Mouse (Mus musculus) left cerebral cortex, postnatal 36 days (tissue): Measurements from ENCODE around the gene Krtap3-2. TPM values are rescaled to one million over a fixed set of nuclear protein-coding genes. Genes with fewer than 3 reads are reported as not detected.
A peak's percentile ranks its signal among the peaks of the same experiment; 100 is the strongest.
"Not testable (repeated sequence)": the region's sequence is repeated elsewhere in the genome, so short reads cannot be mapped to it uniquely, and the experiment has no call there.

Source experiments
- DNase-seq, 2 experiments: peaks; one replicate each; pipeline ENCODE4 v3.0.0; 2021 to 2022; ENCODE audit warnings: low spot score in 2 of 2, mixed read lengths in 1 of 2
- intact Hi-C: fragments of 180-260 bp; cut with DNase I; formaldehyde crosslinking; loops from one replicate; pipeline ENCODE4 v1.15.1; 2025
- total RNA-seq, 2 experiments: library from RNA; stranded (reverse); gene quantifications; 2 replicates each; pipeline ENCODE4 v1.2.3; 2021

The Krtap3-2 gene
- not detected for total RNA-seq

GRCm38 (mm10) chr11:99556753-99557152 lies at the start of gene Krtap3-2:
Krtap3-2 (minus strand) TSS chr11:99556853.
- no peak for DNase-seq
- intact Hi-C loops, result no loop called here

GRCm38 (mm10) chr11:99603208-99603607 lies 46.6 kb upstream of the Krtap3-2 start, which contains the start of gene Gm11938:
Gm11938 (minus strand) TSS chr11:99603308.
- intact Hi-C loops, DNase-seq: not testable (repeated sequence)

- intact Hi-C loops, DNase-seq: not testable (repeated sequence)
Measured at GRCm38 (mm10) chr11:99597742-99598141, 41.1 kb upstream of the Krtap3-2 start, which contains the start of gene Krtap9-3. Krtap9-3 (minus strand) TSS chr11:99598105.

DNA sequence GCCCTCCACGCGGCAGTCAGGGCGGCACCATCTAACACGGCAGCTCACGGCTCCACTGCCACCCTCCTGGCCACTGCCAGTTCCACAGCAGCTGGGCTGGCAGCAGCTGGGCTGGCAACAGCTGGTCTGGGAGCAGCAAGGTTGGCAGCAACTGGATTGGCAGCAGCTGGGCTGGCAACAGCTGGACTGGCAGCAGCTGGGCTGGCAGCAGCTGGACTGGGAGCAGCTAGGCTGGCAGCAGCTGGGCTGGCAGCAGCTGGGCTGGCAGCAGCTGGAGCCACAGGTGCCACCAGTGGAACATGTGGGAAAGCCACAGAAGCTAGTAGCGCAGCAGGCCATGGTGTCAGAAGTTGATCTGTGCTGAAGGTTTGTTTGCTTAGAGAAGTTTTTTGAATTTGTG lies 34.3 kb upstream of the Krtap3-2 start, which contains the start of gene Krtap1-3:
Gene Krtap1-3 (minus strand): TSS at position 359 of the 400 bp plus-strand sequence.
- intact Hi-C loops, result no loop called here
- DNase-seq, result no peak

DNA sequence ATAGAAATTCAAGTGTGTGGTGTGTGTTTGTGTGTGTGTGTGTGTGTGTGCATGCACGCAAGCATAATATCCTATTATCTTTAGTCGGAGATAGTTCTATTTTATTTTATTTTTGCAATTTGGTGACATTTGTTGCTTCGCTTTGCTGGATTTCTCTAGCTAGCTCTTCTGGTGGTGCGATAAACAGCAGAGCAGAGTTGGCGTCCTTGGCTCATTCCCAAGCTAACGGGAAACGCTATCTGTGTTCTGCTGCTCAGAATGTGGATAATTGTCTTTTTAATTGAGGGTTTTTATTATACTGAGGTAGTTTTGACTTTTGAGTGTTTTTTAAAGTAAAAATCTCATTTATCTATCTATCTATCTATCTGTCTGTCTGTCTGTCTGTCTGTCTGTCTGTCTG lies 28.4 kb upstream of the Krtap3-2 start:
- intact Hi-C loops, result no loop called here
- no peak for DNase-seq

DNA sequence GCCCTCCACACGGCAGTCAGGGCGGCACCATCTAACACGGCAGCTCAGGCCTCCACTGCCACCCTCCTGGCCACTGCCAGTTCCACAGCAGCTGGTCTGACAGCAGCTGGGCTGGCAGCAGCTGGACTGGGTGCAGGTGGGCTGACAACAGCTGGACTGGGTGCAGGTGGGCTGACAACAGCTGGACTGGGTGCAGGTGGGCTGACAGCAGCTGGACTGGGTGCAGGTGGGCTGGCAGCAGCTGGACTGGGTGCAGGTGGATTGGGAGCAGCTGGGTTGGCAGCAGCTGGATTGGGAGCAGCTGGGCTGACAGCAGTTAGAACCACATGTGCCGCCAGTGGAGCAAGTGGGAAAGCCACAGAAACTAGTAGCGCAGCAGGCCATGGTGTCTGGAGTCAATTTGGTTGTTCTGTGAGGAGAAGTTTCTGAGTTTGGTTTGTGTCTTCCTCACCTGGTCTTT lies 26.6 kb upstream of the Krtap3-2 start, which contains the start of gene Krtap1-4:
Gene Krtap1-4 (minus strand): TSS at position 410 of the 460 bp plus-strand sequence.
- intact Hi-C loops, result no loop called here
- DNase-seq, result no peak

- no peak for DNase-seq
- intact Hi-C loops, result no loop called here
Measured at GRCm38 (mm10) chr11:99581564-99581963, 24.9 kb upstream of the Krtap3-2 start.

- intact Hi-C loops, result no loop called here
- DNase-seq, result no peak
Measured at GRCm38 (mm10) chr11:99581051-99581450, 24.4 kb upstream of the Krtap3-2 start.

DNA sequence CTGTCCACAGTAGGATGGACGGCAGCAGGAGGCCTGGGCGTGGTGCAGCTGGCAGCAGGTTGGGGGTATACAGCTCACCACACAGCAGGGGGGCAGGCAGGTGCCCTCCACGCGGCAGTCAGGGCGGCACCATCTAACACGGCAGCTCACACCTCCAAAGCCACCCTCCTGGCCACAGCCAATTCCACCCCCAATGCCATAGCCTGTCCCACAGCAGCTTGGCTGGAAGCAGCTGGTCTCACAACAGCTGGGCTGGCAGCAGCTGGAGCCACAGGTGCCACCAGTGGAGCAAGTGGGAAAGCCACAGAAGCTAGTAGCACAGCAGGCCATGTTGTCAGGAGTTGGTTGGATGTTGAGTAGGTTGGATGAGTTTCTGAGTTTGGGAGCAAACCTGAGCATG lies 24.0 kb upstream of the Krtap3-2 start, which contains the start of gene Krtap1-5:
Gene Krtap1-5 (minus strand): TSS at position 381 of the 400 bp plus-strand sequence.
- intact Hi-C loops, result no loop called here
- no peak for DNase-seq

- intact Hi-C loops, result loop anchor here (2.0 to 10.0 kb wide), 3 partner anchors 109 to 721 kb away; partner anchors contain the start of gene Krt10
- peak; percentile 53 to 55 for DNase-seq
Measured at GRCm38 (mm10) chr11:99574106-99574505, 17.5 kb upstream of the Krtap3-2 start.

GRCm38 (mm10) chr11:99573164-99573563 lies 16.5 kb upstream of the Krtap3-2 start:
- no peak for DNase-seq
- intact Hi-C loops, result loop anchor here (10.0 kb wide), 2 partner anchors 188 to 722 kb away; partner anchors contain the start of gene Krt10

DNA sequence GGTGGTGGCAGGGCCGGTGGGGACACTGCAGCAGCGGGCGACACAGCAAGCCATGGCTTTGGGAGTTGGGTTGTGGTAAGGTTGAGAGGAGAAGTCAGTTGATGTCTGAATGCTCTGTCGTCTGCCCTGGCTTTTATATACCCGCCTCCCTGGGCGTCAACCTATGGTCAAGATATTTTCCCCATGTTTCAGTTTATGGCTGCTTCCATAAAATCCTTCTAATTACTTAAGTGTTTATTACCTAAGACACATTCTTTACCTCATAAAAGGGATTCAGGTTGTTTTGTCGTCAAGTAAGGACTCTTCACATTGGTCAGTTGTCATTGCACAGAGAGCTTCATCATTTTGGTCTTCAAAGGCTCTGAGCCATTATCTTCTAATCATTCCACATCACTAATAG lies 9.9 kb upstream of the Krtap3-2 start, which contains the start of gene Krtap3-1:
Gene Krtap3-1 (minus strand): TSS at position 101 of the 400 bp plus-strand sequence.
- intact Hi-C loops, result no loop called here
- DNase-seq, result no peak

GRCm38 (mm10) chr11:99562580-99562979 lies 5.9 kb upstream of the Krtap3-2 start:
- no peak for DNase-seq
- intact Hi-C loops, result no loop called here

GRCm38 (mm10) chr11:99559366-99559765 lies 2.7 kb upstream of the Krtap3-2 start, which contains the start of gene Gm11939:
Gm11939 (minus strand) TSS chr11:99559466.
- intact Hi-C loops, result no loop called here
- DNase-seq, result no peak

DNA sequence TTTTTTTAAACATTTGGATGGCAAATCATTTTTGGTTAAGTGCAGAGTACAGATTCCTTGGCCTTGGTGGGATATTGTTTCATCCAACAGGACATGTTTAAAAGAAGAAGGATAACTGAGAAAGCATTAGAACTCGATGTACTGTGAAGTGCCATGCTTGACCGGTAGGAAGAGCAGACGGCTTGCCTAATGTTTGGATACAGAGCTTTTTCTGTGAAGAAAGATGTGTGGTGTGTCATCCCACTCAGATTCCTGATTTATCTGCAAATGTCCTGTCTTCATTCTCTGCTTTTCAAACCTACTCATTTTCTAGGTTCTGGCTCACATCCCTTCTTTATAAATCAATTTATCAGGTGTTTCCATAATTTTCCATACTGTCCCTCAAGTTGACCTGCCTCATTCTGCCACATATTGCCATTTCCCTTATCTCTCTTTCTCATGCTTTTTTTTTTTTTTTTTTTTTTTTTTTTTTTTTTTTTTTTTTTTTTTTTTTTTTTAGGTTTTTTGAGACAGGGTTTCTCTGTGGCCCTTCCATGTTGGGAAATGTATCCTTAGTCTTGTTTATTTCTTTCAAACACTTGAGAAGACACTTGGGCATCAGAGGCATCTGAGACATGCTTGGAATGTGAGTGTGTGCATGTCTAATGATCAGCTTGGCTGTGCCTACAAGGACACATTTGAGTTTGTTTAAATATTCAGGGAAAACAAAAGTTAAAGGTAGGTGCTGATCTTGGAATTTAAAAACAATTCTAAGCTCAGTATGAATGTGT lies 1.5 kb upstream of the Krtap3-2 start:
- intact Hi-C loops, result no loop called here
- DNase-seq, result no peak

DNA sequence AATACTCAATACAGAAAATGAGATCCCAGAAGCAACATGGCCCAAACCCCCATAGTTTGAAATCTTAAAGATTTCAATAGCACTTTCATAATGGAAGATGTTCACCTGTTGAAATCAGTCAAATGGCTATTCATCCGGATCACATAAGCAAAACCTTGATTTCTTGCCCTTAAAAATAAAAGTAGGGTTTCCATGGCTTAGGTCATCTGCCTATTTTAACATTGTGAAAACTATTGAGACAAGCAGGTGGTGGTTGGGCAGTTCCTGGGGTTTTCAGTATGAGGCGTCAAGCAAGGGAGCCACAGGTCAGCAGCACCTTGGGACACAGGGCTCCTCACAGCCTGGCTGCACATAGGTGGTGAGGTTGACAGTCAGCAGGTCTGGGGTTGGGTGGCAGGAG lies 458 bp downstream of the Krtap3-2 start:
- DNase-seq, result no peak
- intact Hi-C loops, result no loop called here

GRCm38 (mm10) chr11:99550765-99551164 lies 5.9 kb downstream of the Krtap3-2 start, which contains the start of gene Krtap3-3:
Krtap3-3 (minus strand) TSS chr11:99550865.
- DNase-seq, result no peak

DNA sequence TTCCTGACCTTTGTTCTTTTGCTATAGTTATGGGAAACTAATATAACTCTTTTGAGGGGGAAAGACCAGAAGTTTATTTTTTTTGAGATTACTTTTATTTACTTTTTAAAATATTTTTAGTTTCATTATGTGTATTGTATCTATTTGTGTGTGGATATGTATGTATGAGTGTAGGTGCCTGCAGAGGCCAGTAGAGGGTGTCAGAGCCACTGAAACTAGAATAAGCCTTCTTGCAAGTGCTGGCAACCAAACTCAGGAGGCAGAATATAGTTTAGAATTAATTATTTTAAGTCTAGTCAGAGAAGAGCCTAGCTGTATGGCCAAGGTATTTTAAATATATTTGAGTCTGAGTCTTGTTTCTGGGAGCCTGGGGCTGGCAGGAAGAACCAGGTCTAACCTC lies 8.8 kb downstream of the Krtap3-2 start:
- intact Hi-C loops, result no loop called here
- no peak for DNase-seq

More at GRCm38 (mm10) chr11:99550765-99551164, 5.9 kb downstream of the Krtap3-2 start, which contains the start of gene Krtap3-3:
- intact Hi-C loops, result no loop called here

- intact Hi-C loops, result no loop called here
- peak; percentile 14 to 16 for DNase-seq
Measured at GRCm38 (mm10) chr11:99539721-99540120, 16.9 kb downstream of the Krtap3-2 start.

GRCm38 (mm10) chr11:99521288-99521860 lies 35.3 kb downstream of the Krtap3-2 start, which contains the start of gene Krt39:
Krt39 (minus strand) TSS chr11:99521338.
- intact Hi-C loops, result no loop called here
- no peak for DNase-seq
